Mouse (Mus musculus) liver, embryonic 16.5 days (tissue): ENCODE results near the gene Cldn15. TPM values are rescaled to one million over a fixed set of nuclear protein-coding genes. Genes with fewer than 3 reads are reported as not detected.

Experiments
- ATAC-seq: fragments of 200-750 bp; cut with Nextera tagmentation; 2 replicates; pipeline ENCODE4 v1.8.0; 2017; ENCODE audit warnings: low read depth, mild to moderate bottlenecking, moderate number of reproducible peaks, moderate library complexity
- H3K27ac ChIP-seq: fragments of 300-500 bp; sonication (generic); 2 replicates; pipeline ENCODE4 v1.5.1; 2014; ENCODE audit warnings: mild to moderate bottlenecking, low read length
- H3K27me3 ChIP-seq: fragments of 300-500 bp; sonication (generic); 2 replicates; pipeline ENCODE4 v1.6.1; 2014; ENCODE audit warnings: low read depth, low read length, mixed read lengths; ENCODE audit not compliant: control insufficient read depth, insufficient read depth
- H3K36me3 ChIP-seq: fragments of 300-500 bp; sonication (generic); 2 replicates; pipeline ENCODE4 v1.6.1; 2014; ENCODE audit warnings: mild to moderate bottlenecking; ENCODE audit not compliant: control insufficient read depth, insufficient read depth
- H3K4me1 ChIP-seq: fragments of 300-500 bp; sonication (generic); 2 replicates; pipeline ENCODE4 v1.6.1; 2014; ENCODE audit warnings: low read depth, low read length, mixed read lengths; ENCODE audit not compliant: control insufficient read depth
- H3K4me2 ChIP-seq: fragments of 300-500 bp; sonication (generic); 2 replicates; pipeline ENCODE4 v1.6.1; 2014; ENCODE audit warnings: low read depth, low read length, mixed read lengths
- H3K4me3 ChIP-seq: fragments of 300-500 bp; sonication (generic); 2 replicates; pipeline ENCODE4 v1.5.1; 2014; ENCODE audit warnings: low read depth, mild to moderate bottlenecking, low read length
- H3K9ac ChIP-seq: fragments of 300-500 bp; sonication (generic); 2 replicates; pipeline ENCODE4 v1.6.1; 2014; ENCODE audit warnings: low read depth, low read length
- H3K9me3 ChIP-seq: fragments of 300-500 bp; sonication (generic); replicated peaks from 2 replicates; pipeline ENCODE4 v1.6.1; 2016; ENCODE audit warnings: low read length; ENCODE audit not compliant: control insufficient read depth
- WGBS: fragments of 180-500 bp; shearing (Covaris S2); extraction: QIAGEN DNeasy Blood & Tissue Kit; methylation state at CpG from one replicate; pipeline ENCODE4 v1.1.7; 2014; ENCODE audit not compliant: insufficient replicate concordance; 5-methylcytosine and 5-hydroxymethylcytosine counted together
- polyA plus RNA-seq: library from polyadenylated mRNA; unstranded; fragments of >200 nt; fragmentation: Nextera tagmentation; extraction: Ambion mirVana; gene quantifications from 2 replicates; pipeline ENCODE4 v1.2.1, GENCODE M21; 2015

Cldn15 gene
- polyA plus RNA-seq, 1 experiment from 2014 or later = 7.9 TPM

DNA sequence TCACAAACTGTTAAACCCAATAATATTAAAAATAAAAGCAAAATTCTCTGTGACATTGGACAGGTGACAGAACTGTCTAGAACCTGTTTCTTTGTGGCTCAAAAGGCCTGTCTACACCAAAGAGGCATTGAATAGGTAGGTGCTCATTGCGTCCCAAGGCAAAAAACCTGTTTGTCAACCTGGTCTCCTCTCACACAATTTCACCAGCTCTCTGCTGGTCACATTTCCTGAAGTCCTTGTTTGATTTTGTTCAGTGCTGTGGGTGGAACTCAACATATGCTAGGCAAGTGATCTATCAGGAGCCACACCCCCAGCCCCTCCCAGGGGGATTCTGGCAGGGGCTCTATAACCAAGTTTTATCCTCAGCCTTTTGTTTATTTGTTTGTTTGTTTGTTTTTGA is 9.2 kb upstream of the Cldn15 start:
- Histone ChIP-seq H3K4me3 (no peak overlapping the region), H3K27ac (no peak overlapping the region), H3K9me3 (no peaks in the 10 kb centered on the region), H3K9ac (no peak overlapping the region), H3K27me3 (no peaks in the 10 kb centered on the region), H3K36me3 (no peaks in the 10 kb centered on the region), H3K4me1 (peaks cover 19% of the 10 kb centered on the region), H3K4me2 (no peak overlapping the region)
- WGBS = 79% methylated on average over 1 of the region's 1 CpGs
- ATAC-seq = no peak

DNA sequence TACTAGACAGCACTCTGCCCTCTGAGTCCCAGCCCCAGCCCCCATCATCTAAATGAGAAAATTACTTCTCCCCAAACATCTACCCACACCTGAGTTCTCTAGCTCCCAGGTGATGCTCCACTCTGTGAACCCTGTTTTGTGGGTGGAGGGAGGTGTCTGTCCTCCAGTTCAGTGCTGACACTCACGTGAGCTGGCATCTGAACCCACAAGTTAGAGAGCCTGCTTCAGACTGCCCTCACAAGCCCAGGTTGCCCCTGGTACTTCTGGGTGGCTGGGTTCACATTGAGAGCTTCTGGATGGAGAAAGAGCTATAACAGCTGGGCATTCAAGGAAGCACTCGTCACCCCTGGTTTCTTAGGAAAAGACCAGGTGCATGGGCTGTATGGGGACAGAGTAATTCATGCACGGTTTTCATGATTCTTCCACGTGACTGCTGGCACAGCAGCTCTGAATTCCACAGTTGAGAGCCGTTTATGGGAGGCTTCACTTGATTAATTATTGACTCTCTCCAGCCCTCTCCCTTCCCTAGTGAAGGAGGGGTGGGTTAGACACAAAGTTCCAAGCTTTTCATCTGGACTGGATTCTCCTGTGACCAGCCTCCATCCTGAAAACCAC is 7.3 kb upstream of the Cldn15 start:
- ATAC-seq = no peak
- Histone ChIP-seq H3K4me2 (no peak overlapping the region), H3K27me3 (no peaks in the 10 kb centered on the region), H3K4me1 (peaks cover 23% of the 10 kb centered on the region), H3K9me3 (no peaks in the 10 kb centered on the region), H3K27ac (no peak overlapping the region), H3K36me3 (peaks cover 6% of the 10 kb centered on the region), H3K9ac (no peak overlapping the region), H3K4me3 (no peak overlapping the region)
- WGBS = 59% methylated on average over 5 of the region's 5 CpGs

DNA sequence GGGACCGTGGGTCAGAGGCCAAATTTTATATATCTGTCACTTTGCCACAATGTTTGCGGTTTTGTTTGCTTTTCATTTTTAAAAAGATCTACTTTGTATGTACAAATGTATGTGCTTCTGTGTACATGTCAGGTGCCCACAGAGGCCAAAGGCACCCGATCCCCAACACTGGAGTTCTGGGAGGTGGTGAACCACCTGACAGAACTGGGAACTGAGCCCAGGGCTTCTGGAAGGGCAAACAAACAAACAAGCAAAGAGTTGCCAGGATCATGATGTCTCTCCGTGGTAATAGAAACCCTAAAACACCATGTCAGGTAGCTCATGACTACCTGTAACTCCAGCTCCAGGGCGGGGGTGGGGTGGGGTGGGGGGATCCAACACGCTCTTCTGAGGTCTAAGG is 6.4 kb upstream of the Cldn15 start:
- H3K4me3 ChIP-seq = no peak overlapping the region
- H3K4me1 ChIP-seq = peaks cover 30% of the 10 kb centered on the region
- H3K4me2 ChIP-seq = no peak overlapping the region
- H3K27me3 ChIP-seq = no peaks in the 10 kb centered on the region
- no peak overlapping the region for H3K27ac ChIP-seq
- no peak overlapping the region for H3K9ac ChIP-seq
- H3K9me3 ChIP-seq = no peaks in the 10 kb centered on the region
- H3K36me3 ChIP-seq = peaks cover 6% of the 10 kb centered on the region
- 75% methylated on average over 6 of the region's 6 CpGs for WGBS
- ATAC-seq = no peak

- Histone ChIP-seq H3K4me3 (peak overlapping the region; percentile 82), H3K27ac (peak overlapping the region; percentile 92), H3K9me3 (no peaks in the 10 kb centered on the region), H3K27me3 (no peaks in the 10 kb centered on the region), H3K9ac (peak overlapping the region; percentile 88), H3K36me3 (peaks cover 6% of the 10 kb centered on the region), H3K4me1 (peaks cover 40% of the 10 kb centered on the region), H3K4me2 (peak overlapping the region; percentile 84)
- WGBS = 29% methylated on average over 5 of the region's 5 CpGs
- ATAC-seq = no peak
Observed at GRCm38 (mm10) chr5:136961334-136961982, 5.0 kb upstream of the Cldn15 start.

DNA sequence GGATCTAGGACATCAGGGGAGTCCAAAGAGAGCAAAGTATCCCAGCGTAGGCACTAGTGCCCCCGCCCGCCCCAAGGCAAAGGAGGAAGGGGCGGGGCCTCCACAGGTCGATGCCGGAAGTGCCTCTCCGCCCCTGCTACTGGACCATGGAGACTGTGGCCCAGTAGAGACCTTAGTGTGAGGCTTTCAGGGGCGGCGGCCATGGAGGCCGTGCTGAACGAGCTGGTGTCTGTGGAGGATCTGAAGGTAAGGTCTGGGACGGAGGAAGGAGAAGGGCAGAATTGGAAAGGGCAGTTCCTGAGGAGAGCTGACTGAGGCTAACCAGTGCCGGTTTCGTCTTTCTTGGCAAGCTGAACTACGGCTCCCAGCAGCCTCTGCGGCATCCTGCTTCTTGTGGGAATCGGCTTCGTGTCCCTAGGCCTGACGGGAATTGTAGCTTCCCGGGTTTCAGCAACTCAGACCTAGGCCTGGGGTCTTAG is 4.4 kb upstream of the Cldn15 start:
- Histone ChIP-seq H3K27ac (peak overlapping the region; percentile 92), H3K4me2 (peak overlapping the region; percentile 84), H3K9me3 (no peaks in the 10 kb centered on the region), H3K27me3 (no peaks in the 10 kb centered on the region), H3K4me1 (peaks cover 46% of the 10 kb centered on the region), H3K4me3 (peak overlapping the region; percentile 82), H3K36me3 (peaks cover 6% of the 10 kb centered on the region), H3K9ac (peak overlapping the region; percentile 88)
- ATAC-seq = peak; percentile 81
- WGBS = 0% methylated on average over 20 of the region's 20 CpGs

GRCm38 (mm10) chr5:136962501-136962900 is 3.9 kb upstream of the Cldn15 start:
- H3K9ac ChIP-seq = peak overlapping the region; percentile 88
- peaks cover 6% of the 10 kb centered on the region for H3K36me3 ChIP-seq
- peak overlapping the region; percentile 92 for H3K27ac ChIP-seq
- WGBS = under 1% methylated on average over 10 of the region's 10 CpGs
- ATAC-seq = peak; percentile 55
- peak overlapping the region; percentile 84 for H3K4me2 ChIP-seq
- no peaks in the 10 kb centered on the region for H3K9me3 ChIP-seq
- no peaks in the 10 kb centered on the region for H3K27me3 ChIP-seq
- peaks cover 48% of the 10 kb centered on the region for H3K4me1 ChIP-seq
- H3K4me3 ChIP-seq = peak overlapping the region; percentile 82

DNA sequence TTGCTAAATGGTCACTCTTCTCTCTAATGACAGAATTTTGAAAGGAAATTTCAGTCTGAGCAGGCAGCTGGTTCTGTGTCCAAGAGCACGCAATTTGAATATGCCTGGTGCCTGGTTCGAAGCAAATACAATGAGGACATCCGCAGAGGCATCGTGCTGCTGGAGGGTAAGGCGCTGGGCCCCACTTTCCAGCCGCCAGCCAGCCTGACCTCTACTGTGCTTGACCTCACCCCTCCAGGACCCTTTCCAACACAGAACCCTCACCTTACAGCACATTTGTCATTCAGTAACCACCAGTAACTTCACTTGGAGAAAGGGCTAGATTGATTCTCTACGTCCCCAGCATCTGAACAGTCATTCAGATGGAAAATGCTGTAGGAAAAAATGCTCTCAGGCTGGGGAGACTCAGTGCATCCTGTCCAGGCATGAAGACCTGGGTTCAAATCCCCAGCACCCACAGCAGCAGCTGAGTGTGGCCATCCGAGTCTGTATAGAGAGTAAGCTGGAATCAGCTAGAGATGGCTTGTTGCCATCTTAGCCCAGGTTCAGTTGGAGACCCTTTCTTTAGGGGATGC is 3.4 kb upstream of the Cldn15 start:
- H3K4me2 ChIP-seq = peak overlapping the region; percentile 84
- H3K9me3 ChIP-seq = no peaks in the 10 kb centered on the region
- 68% methylated on average over 8 of the region's 8 CpGs for WGBS
- peaks cover 48% of the 10 kb centered on the region for H3K4me1 ChIP-seq
- H3K4me3 ChIP-seq = peak overlapping the region; percentile 82
- peak overlapping the region; percentile 92 for H3K27ac ChIP-seq
- H3K27me3 ChIP-seq = no peaks in the 10 kb centered on the region
- peaks cover 6% of the 10 kb centered on the region for H3K36me3 ChIP-seq
- no peak for ATAC-seq
- peak overlapping the region; percentile 88 for H3K9ac ChIP-seq

DNA sequence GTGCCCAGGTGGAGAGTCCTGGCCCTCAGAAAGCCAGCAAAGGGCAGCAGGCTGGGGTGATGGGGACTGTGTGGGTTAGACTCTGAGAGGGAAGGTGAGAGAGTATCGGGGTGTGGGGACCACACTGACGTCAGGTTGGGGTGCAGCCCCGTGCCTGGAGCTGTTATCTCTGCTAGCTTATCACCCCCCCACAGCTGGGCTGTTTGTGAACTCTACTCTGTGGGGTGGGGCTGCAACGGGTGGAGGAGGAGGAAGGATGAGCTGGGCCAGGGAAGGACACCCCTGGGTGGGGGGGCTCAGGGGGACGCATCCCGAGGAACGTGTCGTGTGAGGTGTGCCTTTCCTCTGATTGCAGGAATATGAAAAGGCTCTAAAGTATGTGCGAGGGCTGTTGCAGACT is 1.2 kb upstream of the Cldn15 start:
- Histone ChIP-seq H3K36me3 (peaks cover 6% of the 10 kb centered on the region), H3K9me3 (no peaks in the 10 kb centered on the region), H3K27ac (peak overlapping the region; percentile 83), H3K4me1 (peaks cover 48% of the 10 kb centered on the region), H3K27me3 (no peaks in the 10 kb centered on the region), H3K4me3 (peak overlapping the region; percentile 7; the same call in 1 of the 2 replicates), H3K9ac (peak overlapping the region; percentile 42), H3K4me2 (peak overlapping the region; percentile 41)
- peak; percentile 85 for ATAC-seq
- WGBS = 29% methylated on average over 9 of the region's 9 CpGs

GRCm38 (mm10) chr5:136965686-136966085 is 730 bp upstream of the Cldn15 start:
- Histone ChIP-seq H3K27ac (peak overlapping the region; percentile 83), H3K9ac (peak overlapping the region; percentile 42; the same call in 1 of the 2 replicates), H3K9me3 (no peaks in the 10 kb centered on the region), H3K4me1 (peaks cover 48% of the 10 kb centered on the region), H3K36me3 (peaks cover 6% of the 10 kb centered on the region), H3K4me3 (no peak overlapping the region), H3K27me3 (no peaks in the 10 kb centered on the region), H3K4me2 (peak overlapping the region; percentile 41)
- ATAC-seq = peak; percentile 8
- WGBS = 67% methylated on average over 7 of the region's 8 CpGs
